Mouse (Mus musculus) intestine, embryonic 15.5 days (tissue): ENCODE measurements at regions not wholly inside any gene's neighbourhood (a gene's known extent, or its start where the extent isn't known, plus 50 kb on each side); places are given as distances from the start of the nearest gene placed in this dataset.

Experiments
- ATAC-seq: fragments of 200-750 bp; cut with Nextera tagmentation; 2 replicates; pipeline ENCODE4 v1.8.0; 2017; ENCODE audit warnings: moderate TSS enrichment, moderate library complexity
- H3K27ac ChIP-seq: fragments of 300-500 bp; sonication (generic); 2 replicates; pipeline ENCODE4 v1.5.1; 2015; ENCODE audit warnings: mild to moderate bottlenecking, inconsistent platforms
- H3K27me3 ChIP-seq: fragments of 300-500 bp; sonication (generic); replicated peaks from 2 replicates; pipeline ENCODE4 v1.6.1; 2015; ENCODE audit warnings: inconsistent platforms
- H3K36me3 ChIP-seq: fragments of 300-500 bp; sonication (generic); 2 replicates; pipeline ENCODE4 v1.6.1; 2015; ENCODE audit warnings: inconsistent platforms
- H3K4me1 ChIP-seq: fragments of 300-500 bp; sonication (generic); replicated peaks from 2 replicates; pipeline ENCODE4 v1.6.1; 2015; ENCODE audit warnings: inconsistent platforms
- H3K4me2 ChIP-seq: fragments of 300-500 bp; sonication (generic); replicated peaks from 2 replicates; pipeline ENCODE4 v1.6.1; 2015; ENCODE audit warnings: mild to moderate bottlenecking, inconsistent platforms
- H3K4me3 ChIP-seq: fragments of 300-500 bp; sonication (generic); replicated peaks from 2 replicates; pipeline ENCODE4 v1.5.1; 2015; ENCODE audit warnings: inconsistent platforms
- H3K9ac ChIP-seq: fragments of 300-500 bp; sonication (generic); 2 replicates; pipeline ENCODE4 v1.6.1; 2015; ENCODE audit warnings: inconsistent platforms
- H3K9me3 ChIP-seq: fragments of 300-500 bp; sonication (generic); 2 replicates; pipeline ENCODE4 v1.6.1; 2016; ENCODE audit warnings: inconsistent platforms
- WGBS: fragments of 180-500 bp; shearing (Covaris S2); methylation state at CpG from one replicate; pipeline ENCODE4 v1.1.7; 2015; 5-methylcytosine and 5-hydroxymethylcytosine counted together

DNA sequence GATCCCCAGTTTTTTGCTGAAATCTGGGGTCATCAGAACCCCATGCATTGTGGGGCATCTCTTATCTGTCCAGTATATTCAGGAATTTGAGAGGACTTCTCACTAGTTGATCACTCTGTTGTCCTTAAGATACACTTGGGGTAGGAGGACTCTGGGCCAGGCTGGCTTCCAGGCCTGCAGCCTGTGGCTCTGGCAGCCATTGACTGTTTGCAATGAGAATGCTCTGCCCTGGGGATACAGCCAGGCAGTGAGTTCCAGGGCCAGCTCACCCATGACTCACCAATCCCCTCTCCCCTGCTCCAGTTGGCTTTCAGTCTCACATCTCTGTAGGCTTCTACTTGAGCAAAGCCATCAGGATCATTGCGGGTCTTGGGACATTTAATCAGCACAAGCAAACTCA is 334.3 kb upstream of the Acvr2a start:
- H3K27me3 ChIP-seq = no peaks in the 10 kb centered on the region
- no peaks in the 10 kb centered on the region for H3K36me3 ChIP-seq
- H3K27ac ChIP-seq = no peak overlapping the region
- no peak overlapping the region for H3K4me2 ChIP-seq
- H3K4me1 ChIP-seq = 0 out of 2 replicates have a peak, but pooled peaks cover 4% of the 10 kb centered on the region
- no peak overlapping the region for H3K4me3 ChIP-seq
- no peaks in the 10 kb centered on the region for H3K9me3 ChIP-seq
- no peak overlapping the region for H3K9ac ChIP-seq
- ATAC-seq = no peak
- WGBS = 91% methylated on average over 1 of the region's 1 CpGs

DNA sequence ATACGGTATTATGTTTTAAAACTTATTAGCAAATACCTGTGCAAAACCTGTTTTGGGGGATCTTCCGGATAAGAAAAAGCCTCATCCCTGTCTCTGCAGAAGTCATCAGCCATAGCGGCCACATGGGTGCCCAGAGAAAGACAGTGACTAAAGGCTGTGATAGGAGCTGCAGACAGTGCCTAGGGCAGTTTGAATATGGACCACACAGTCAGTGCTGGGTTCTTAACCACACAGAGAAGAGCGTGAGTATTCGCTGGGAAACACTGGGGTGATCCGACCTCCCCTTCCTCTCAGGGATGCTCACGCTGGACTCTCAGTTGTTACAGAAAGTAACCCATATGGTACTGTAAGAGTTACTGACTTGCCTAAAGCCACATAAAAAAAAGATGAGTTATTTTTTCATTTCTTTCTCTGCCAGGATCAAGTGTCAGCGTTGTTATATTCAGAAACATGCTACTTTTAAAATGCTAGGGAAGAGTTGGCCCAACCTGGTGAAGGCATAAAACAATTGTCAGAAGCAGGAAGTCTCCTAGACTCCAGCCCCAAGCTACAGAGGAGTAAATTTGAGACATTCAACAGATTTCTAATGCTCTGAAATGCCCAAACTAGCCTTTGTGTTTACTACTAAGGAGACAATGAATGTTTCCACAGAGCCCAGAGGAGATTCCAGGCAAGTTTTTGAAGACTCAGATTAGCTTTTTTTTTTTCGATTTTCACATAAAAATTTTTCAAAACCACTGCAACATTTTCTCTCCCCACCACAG is 333.3 kb upstream of the Acvr2a start:
- Histone ChIP-seq H3K36me3 (no peaks in the 10 kb centered on the region), H3K9me3 (no peaks in the 10 kb centered on the region), H3K4me1 (0 out of 2 replicates have a peak, but pooled peaks cover 4% of the 10 kb centered on the region), H3K4me2 (no peak overlapping the region), H3K27ac (no peak overlapping the region), H3K4me3 (no peak overlapping the region), H3K27me3 (no peaks in the 10 kb centered on the region), H3K9ac (no peak overlapping the region)
- WGBS = 71% methylated on average over 9 of the region's 9 CpGs
- ATAC-seq = no peak

DNA sequence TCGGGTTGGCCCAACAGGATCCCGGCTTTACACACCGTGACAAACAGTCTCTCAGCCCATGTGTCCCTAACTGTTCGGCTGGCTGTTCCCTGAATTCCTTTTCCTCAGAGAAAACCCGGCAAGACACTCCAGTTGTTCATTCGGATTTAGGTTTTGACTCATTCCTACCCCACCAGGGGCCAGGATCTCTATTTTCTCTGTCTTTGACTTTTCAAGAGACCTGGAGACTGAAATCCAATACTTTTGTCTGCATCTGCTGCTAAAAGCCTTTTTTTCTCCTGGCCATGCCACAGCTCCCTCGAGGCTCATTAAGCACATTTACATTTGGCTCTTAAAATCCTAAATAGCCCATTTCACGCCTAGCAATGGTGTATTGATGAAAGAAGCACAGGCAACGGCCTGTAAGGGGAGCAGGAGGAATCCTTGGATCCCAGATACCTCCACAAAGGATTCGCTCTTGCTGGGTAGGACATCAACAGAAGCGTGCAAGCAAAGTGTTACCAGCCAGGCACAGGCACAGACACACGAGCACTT is 332.6 kb upstream of the Acvr2a start:
- Histone ChIP-seq H3K4me3 (no peak overlapping the region), H3K36me3 (no peaks in the 10 kb centered on the region), H3K27ac (no peak overlapping the region; the same call in 1 of the 2 replicates), H3K9ac (no peak overlapping the region), H3K27me3 (no peaks in the 10 kb centered on the region), H3K9me3 (no peaks in the 10 kb centered on the region), H3K4me2 (no peak overlapping the region), H3K4me1 (0 out of 2 replicates have a peak, but pooled peaks cover 4% of the 10 kb centered on the region)
- no peak for ATAC-seq
- 66% methylated on average over 12 of the region's 12 CpGs for WGBS

DNA sequence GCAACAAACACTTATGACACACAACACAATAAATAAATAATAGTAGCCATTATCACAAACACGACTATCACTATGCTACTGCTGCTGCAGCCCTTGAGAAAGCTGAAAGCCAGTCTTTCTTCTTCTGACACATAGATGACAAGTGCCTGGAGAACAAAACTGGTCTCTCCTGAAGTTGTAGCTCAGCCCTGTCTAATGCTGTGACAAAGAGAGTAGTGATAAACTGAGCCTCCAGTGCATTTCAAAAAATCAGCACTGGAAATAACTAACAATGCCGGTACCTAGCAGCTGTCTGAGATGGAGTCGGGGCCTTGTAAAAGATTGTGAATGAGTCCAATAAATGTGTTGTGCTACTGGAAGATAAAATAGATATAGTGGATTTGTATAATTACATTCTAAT is 320.3 kb upstream of the Acvr2a start:
- Histone ChIP-seq H3K27ac (no peak overlapping the region), H3K9me3 (no peaks in the 10 kb centered on the region), H3K4me3 (no peak overlapping the region), H3K27me3 (no peaks in the 10 kb centered on the region), H3K4me1 (0 out of 2 replicates have a peak, but pooled peaks cover 3% of the 10 kb centered on the region), H3K9ac (no peak overlapping the region), H3K4me2 (no peak overlapping the region), H3K36me3 (no peaks in the 10 kb centered on the region)
- ATAC-seq = no peak
- WGBS = 65% methylated on average over 3 of the region's 3 CpGs

DNA sequence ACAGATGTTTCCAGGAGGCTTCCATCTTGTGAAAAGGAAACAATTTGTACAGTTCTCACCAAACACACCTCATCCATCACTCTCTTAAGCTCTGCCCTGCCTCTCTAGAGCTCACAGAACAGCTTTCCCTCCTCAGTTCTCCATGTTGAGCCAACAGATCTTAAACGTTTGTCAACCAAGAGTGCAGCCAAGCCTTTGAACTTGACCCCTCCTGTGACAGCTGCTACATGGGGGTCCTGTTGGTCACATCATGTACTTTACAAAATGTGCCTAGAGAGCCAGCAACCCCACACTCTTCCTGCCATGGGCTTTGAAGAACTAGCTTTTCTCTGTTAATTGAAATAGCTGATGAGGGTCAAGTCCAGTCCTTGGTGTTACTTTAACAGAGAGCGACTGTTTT is 319.8 kb upstream of the Acvr2a start:
- Histone ChIP-seq H3K36me3 (no peaks in the 10 kb centered on the region), H3K4me2 (no peak overlapping the region), H3K9ac (no peak overlapping the region), H3K9me3 (no peaks in the 10 kb centered on the region), H3K27me3 (no peaks in the 10 kb centered on the region), H3K27ac (no peak overlapping the region), H3K4me3 (no peak overlapping the region), H3K4me1 (0 out of 2 replicates have a peak, but pooled peaks cover 3% of the 10 kb centered on the region)
- WGBS = 42% methylated on average over 2 of the region's 2 CpGs
- peak; percentile 61; the same call in 1 of the 2 replicates for ATAC-seq

DNA sequence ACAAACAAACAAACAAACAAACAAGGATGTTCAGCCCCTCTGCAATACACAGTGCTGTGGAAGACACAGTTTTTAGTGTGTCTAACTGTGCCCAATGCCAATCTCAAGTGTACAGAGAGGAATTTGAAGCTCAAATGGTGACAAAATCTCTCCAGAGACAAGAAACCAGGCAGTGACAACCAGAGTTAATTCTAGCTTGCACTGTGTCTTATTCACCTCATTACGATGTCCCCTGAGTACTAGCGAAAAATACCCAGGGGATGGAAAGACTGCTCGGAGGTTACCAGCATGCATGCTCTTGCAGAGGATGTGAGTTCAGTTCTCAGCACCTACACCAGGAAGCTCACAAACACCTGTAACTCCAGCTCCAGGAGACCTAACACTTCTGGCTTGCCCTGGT is 319.3 kb upstream of the Acvr2a start:
- no peak overlapping the region for H3K9ac ChIP-seq
- no peaks in the 10 kb centered on the region for H3K27me3 ChIP-seq
- H3K36me3 ChIP-seq = no peaks in the 10 kb centered on the region
- no peak overlapping the region for H3K27ac ChIP-seq
- no peak for ATAC-seq
- H3K4me2 ChIP-seq = no peak overlapping the region
- H3K9me3 ChIP-seq = no peaks in the 10 kb centered on the region
- WGBS = 88% methylated on average over 3 of the region's 3 CpGs
- H3K4me3 ChIP-seq = no peak overlapping the region
- H3K4me1 ChIP-seq = 0 out of 2 replicates have a peak, but pooled peaks cover 3% of the 10 kb centered on the region

DNA sequence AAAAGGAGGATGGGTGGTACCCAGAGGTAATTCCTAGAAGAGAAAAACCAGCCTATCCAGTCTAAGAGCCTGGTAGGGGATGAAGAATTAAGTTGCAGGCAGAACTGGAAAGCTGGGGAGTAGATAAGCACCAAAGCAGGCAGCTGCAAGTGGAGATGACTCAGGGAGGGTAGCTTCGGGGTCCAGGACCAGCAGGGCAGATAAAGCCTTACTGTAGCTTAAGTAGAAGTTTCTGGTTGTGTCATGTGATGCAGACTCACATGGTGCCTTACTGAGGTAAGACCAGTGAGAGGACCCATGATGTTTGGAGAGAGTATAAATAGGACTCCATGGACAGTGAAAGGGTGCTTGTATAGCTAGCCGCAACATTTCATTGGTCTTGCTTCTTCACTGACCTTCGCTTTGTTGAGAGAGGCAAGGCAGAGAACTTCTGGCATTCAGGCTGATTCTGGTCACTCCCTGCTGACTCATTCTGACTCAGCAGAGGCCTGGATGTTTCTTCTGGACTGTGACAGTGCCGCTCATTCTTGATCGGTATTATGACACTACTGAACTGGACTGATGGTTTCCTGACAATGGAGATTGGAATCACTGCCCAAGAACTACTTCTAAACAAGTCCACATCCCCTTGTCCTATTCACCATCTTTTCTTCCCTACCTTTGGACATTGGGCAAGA is 315.7 kb upstream of the Acvr2a start:
- H3K27ac ChIP-seq = no peak overlapping the region
- H3K36me3 ChIP-seq = no peaks in the 10 kb centered on the region
- no peak overlapping the region for H3K4me2 ChIP-seq
- H3K4me1 ChIP-seq = 0 out of 2 replicates have a peak, but pooled peaks cover 3% of the 10 kb centered on the region
- no peaks in the 10 kb centered on the region for H3K27me3 ChIP-seq
- H3K4me3 ChIP-seq = no peak overlapping the region
- no peak for ATAC-seq
- H3K9me3 ChIP-seq = no peaks in the 10 kb centered on the region
- no peak overlapping the region for H3K9ac ChIP-seq
- 92% methylated on average over 5 of the region's 5 CpGs for WGBS

DNA sequence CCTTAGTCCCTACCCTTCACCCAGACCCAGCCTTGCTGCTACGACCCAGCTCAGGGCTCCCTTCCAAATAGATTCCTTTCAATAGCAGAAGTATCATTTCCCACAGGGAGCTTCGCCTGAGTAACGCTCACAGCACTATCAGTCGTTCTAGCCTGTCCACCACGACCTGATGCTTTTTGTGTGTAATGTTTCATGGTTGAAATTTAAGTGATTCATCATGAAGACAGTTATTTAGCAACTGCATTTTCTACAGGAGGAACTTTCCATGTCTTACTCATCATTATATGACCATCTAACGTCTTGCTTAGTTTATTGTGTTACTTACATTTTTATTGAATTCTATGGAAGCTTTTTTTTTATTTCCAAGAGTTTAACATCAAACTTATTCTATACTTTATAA is 314.5 kb upstream of the Acvr2a start:
- Histone ChIP-seq H3K4me3 (no peak overlapping the region), H3K4me2 (no peak overlapping the region), H3K4me1 (no peaks in the 10 kb centered on the region), H3K36me3 (no peaks in the 10 kb centered on the region), H3K9me3 (no peaks in the 10 kb centered on the region), H3K27me3 (no peaks in the 10 kb centered on the region), H3K27ac (no peak overlapping the region), H3K9ac (no peak overlapping the region)
- WGBS = 77% methylated on average over 6 of the region's 6 CpGs
- no peak for ATAC-seq

DNA sequence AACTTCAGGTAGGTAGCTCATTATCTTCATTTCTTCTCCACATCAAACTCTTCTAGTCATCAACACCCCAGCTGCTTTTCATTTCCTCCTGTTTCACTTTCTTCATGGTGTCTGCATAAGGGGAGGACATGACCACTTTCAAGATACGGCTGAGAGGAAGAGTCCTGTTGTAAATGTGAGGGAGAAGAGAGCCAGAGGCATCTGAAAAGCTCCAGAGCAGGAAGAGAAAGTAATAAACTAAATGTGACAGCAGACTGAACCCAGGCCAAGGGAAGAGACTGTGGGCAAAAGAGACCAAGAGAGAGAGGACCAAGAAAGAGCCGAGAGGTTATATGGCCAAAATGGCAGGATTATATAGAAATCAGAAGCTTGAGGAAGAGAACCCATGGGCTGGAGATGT is 312.5 kb upstream of the Acvr2a start:
- H3K4me2 ChIP-seq = no peak overlapping the region
- H3K27me3 ChIP-seq = no peaks in the 10 kb centered on the region
- no peak overlapping the region for H3K4me3 ChIP-seq
- H3K4me1 ChIP-seq = no peaks in the 10 kb centered on the region
- H3K9ac ChIP-seq = no peak overlapping the region
- ATAC-seq = no peak
- no peaks in the 10 kb centered on the region for H3K36me3 ChIP-seq
- H3K27ac ChIP-seq = no peak overlapping the region
- H3K9me3 ChIP-seq = no peaks in the 10 kb centered on the region
- WGBS = 48% methylated on average over 2 of the region's 2 CpGs

DNA sequence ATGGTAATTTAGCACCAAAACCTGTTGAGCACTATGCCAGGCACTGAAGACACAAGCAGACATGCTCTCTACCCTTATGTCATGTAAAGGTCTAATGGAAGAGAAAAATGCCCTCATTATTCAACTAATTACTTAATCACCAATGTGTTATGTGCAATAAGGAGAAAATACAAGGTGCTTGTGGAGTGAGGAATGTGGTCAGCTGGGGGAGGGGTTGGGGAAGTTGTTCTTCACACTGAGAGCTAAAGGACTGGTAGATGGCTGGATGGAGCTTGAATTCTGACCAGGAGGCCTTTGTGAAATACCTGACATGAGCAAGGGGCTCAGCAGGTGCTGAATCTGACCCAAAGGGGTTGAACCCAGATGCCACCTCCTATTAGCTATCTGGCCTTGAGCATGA is 300.1 kb upstream of the Acvr2a start:
- no peaks in the 10 kb centered on the region for H3K36me3 ChIP-seq

DNA sequence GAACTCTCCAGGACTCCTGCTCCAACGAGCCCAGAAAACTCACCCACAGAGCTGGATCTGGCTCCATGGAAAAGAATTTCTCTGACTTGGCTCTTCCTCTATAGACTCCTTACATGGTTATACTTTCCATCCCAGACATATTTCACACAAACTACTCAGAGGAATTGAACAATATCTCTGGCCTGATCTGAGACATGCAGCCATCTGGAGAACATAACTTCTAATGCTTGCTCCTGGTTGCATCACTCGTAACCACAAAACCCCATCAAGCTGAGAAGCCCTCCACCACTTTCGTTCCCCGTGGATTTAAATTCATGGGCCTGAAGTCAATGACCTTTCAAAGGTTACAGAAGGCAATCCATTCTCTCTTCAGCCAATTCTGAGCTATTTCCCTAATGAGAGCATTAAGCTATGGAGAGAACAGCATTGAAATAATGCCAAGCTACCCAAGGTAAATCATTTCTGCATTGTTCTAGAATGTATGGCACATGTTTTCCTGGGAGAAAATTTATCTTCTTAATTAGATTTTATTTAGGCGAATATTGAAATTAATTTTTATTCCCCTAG is 294.0 kb upstream of the Acvr2a start:
- WGBS = 67% methylated on average over 5 of the region's 5 CpGs
- no peak for ATAC-seq
- H3K4me3 ChIP-seq = no peak overlapping the region
- H3K9ac ChIP-seq = no peak overlapping the region
- H3K27me3 ChIP-seq = no peaks in the 10 kb centered on the region
- no peaks in the 10 kb centered on the region for H3K36me3 ChIP-seq
- no peaks in the 10 kb centered on the region for H3K9me3 ChIP-seq
- no peak overlapping the region for H3K4me2 ChIP-seq
- H3K4me1 ChIP-seq = no peaks in the 10 kb centered on the region
- H3K27ac ChIP-seq = no peak overlapping the region

More for the DNA sequence above, 300.1 kb upstream of the Acvr2a start:
- Histone ChIP-seq H3K9me3 (no peaks in the 10 kb centered on the region), H3K9ac (no peak overlapping the region), H3K27me3 (no peaks in the 10 kb centered on the region), H3K4me2 (no peak overlapping the region), H3K27ac (no peak overlapping the region), H3K4me3 (no peak overlapping the region), H3K4me1 (no peaks in the 10 kb centered on the region)
- ATAC-seq = no peak

DNA sequence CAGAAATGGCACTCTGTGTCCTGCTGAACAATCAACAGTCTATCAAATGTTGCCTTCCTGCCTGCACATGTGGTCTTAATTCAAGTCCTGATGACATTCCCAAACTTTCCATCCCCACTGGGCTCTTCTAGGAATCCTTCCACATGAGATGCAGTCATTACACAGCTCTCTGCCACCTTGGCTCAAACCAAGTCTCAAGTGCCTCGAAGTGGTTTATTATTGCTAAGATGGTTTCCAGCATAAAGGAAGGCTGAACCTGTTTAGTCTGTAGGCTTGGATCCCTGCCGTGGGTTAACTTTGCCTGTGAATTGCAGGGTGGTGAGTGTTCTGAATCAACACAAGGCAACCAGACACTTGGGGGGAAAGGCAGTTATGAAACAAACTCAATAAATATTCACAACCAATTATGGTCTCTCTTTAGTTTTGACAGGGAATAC is 293.4 kb upstream of the Acvr2a start:
- Histone ChIP-seq H3K27ac (no peak overlapping the region), H3K36me3 (no peaks in the 10 kb centered on the region), H3K4me3 (no peak overlapping the region), H3K9me3 (no peaks in the 10 kb centered on the region), H3K27me3 (no peaks in the 10 kb centered on the region), H3K4me2 (no peak overlapping the region), H3K4me1 (no peaks in the 10 kb centered on the region), H3K9ac (no peak overlapping the region)
- 64% methylated on average over 2 of the region's 2 CpGs for WGBS
- no peak for ATAC-seq
